Mouse (Mus musculus): ENCODE results near the gene Tmem132e. TPM values are rescaled to one million over a fixed set of nuclear protein-coding genes. Genes with fewer than 3 reads are reported as not detected.

Gene Tmem132e
- polyA plus RNA-seq, 1 experiment from 2014 or later, result 1.3 TPM

DNA sequence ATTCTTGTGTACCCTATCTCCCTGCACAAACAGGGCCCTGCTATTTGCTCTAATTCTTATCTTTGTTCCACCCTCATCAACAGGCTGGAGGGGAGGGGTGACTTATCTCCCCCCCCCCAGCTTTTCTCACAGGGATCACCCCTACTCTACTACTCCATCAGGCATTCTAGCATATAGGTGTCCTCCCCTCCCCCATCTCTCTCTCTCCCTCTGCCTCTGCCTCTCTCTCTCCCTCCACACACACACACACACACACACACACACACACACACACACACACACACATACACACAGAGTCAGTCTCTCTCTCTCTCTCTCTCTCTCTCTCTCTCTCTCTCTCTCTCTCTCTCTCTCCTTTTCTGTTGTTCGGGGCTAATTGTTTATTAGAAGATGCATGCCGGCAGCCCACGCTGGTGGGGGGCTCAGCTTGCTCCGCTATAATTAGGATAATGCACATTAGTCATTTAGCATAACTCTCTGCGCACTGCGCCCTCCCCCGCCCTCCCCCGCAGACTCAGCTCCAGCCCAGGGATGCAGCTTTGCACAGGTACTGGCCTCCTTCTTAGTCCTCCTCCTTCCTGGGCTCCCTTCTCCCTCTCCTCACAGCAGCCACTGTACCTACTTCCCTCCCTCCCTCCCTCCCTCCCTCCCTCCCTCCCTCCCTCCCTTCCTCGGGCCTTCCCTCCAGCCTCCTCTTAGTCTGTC is 29.8 kb downstream of the Tmem132e start:
- no peak overlapping the region for H3K4me2 ChIP-seq (ENCODE audit: low read length)
- H3K36me3 ChIP-seq (ENCODE audit: control insufficient read depth, insufficient read depth, low read length), result no peaks in the 10 kb centered on the region
- peaks cover 6% of the 10 kb centered on the region; the same call in 1 of the 2 replicates for H3K4me1 ChIP-seq (replicated peaks; ENCODE audit: control insufficient read depth, insufficient read depth, low read length)
- H3K27ac ChIP-seq (ENCODE audit: low read depth), result no peak overlapping the region
- ATAC-seq (replicated peaks; ENCODE audit: low FRiP score, low TSS enrichment, low read depth) (no peak), DNase-seq (ENCODE audit: low spot score) (no peak)
- no peaks in the 10 kb centered on the region for H3K9me3 ChIP-seq (ENCODE audit: control insufficient read depth, low read length)
- no peak overlapping the region for H3K4me3 ChIP-seq (ENCODE audit: low read depth, low read length)
- H3K27me3 ChIP-seq (replicated peaks; ENCODE audit: control insufficient read depth, insufficient read depth, low read length), result no peaks in the 10 kb centered on the region
- WGBS, result 24% methylated on average over 8 of the region's 9 CpGs
- H3K9ac ChIP-seq (ENCODE audit: low read length), result no peak overlapping the region

DNA sequence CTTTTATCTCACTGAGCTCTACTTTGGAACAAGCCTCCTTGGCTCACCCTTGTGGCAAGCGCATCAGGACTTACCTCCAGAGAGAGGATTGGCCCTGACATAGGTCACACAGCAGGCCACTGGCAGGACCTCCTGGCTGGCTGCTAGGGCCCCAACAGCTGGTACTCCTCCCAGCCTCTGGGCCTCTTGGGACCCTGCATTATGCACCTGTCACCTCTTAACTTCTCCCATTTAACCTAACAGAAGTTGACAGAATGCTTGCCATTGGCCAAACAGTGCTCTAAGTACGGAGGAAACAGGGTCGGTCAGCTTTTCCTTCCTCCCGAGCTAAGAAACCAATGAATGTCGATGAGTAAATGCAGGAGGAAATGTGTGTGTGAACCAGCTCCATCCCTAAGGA is 33.2 kb downstream of the Tmem132e start:
- Histone ChIP-seq H3K27ac (ENCODE audit: low read depth) (no peak overlapping the region), H3K27me3 (replicated peaks; ENCODE audit: control insufficient read depth, insufficient read depth, low read length) (no peaks in the 10 kb centered on the region), H3K4me1 (replicated peaks; ENCODE audit: control insufficient read depth, insufficient read depth, low read length) (no peaks in the 10 kb centered on the region), H3K9me3 (ENCODE audit: control insufficient read depth, low read length) (no peaks in the 10 kb centered on the region), H3K4me3 (ENCODE audit: low read depth, low read length) (no peak overlapping the region), H3K9ac (ENCODE audit: low read length) (no peak overlapping the region), H3K36me3 (ENCODE audit: control insufficient read depth, insufficient read depth, low read length) (no peaks in the 10 kb centered on the region), H3K4me2 (ENCODE audit: low read length) (no peak overlapping the region)
- WGBS, result 56% methylated on average over 5 of the region's 5 CpGs
- ATAC-seq (replicated peaks; ENCODE audit: low FRiP score, low TSS enrichment, low read depth), result no peak
- DNase-seq (ENCODE audit: low spot score), result no peak

- DNase-seq (ENCODE audit: low spot score) (no peak), ATAC-seq (replicated peaks; ENCODE audit: low FRiP score, low TSS enrichment, low read depth) (no peak)
- H3K4me3 ChIP-seq (ENCODE audit: low read depth, low read length), result no peak overlapping the region
- H3K36me3 ChIP-seq (ENCODE audit: control insufficient read depth, insufficient read depth, low read length), result no peaks in the 10 kb centered on the region
- no peak overlapping the region for H3K9ac ChIP-seq (ENCODE audit: low read length)
- H3K9me3 ChIP-seq (ENCODE audit: control insufficient read depth, low read length), result no peaks in the 10 kb centered on the region
- no peak overlapping the region for H3K4me2 ChIP-seq (ENCODE audit: low read length)
- no peaks in the 10 kb centered on the region for H3K27me3 ChIP-seq (replicated peaks; ENCODE audit: control insufficient read depth, insufficient read depth, low read length)
- H3K4me1 ChIP-seq (replicated peaks; ENCODE audit: control insufficient read depth, insufficient read depth, low read length), result no peaks in the 10 kb centered on the region
- WGBS, result 29% methylated on average over 4 of the region's 4 CpGs
- no peak overlapping the region for H3K27ac ChIP-seq (ENCODE audit: low read depth)
Measured at GRCm38 (mm10) chr11:82423521-82423920, 34.8 kb downstream of the Tmem132e start.

- DNase-seq (ENCODE audit: low spot score), result no peak
- Histone ChIP-seq H3K4me3 (ENCODE audit: low read depth, low read length) (no peak overlapping the region), H3K4me1 (replicated peaks; ENCODE audit: control insufficient read depth, insufficient read depth, low read length) (no peaks in the 10 kb centered on the region), H3K9me3 (ENCODE audit: control insufficient read depth, low read length) (no peaks in the 10 kb centered on the region), H3K4me2 (ENCODE audit: low read length) (no peak overlapping the region), H3K9ac (ENCODE audit: low read length) (no peak overlapping the region), H3K27ac (ENCODE audit: low read depth) (no peak overlapping the region), H3K36me3 (ENCODE audit: control insufficient read depth, insufficient read depth, low read length) (no peaks in the 10 kb centered on the region), H3K27me3 (replicated peaks; ENCODE audit: control insufficient read depth, insufficient read depth, low read length) (peaks cover 18% of the 10 kb centered on the region)
- 53% methylated on average over 4 of the region's 4 CpGs for WGBS
- no peak for ATAC-seq (replicated peaks; ENCODE audit: low FRiP score, low TSS enrichment, low read depth)
Measured at GRCm38 (mm10) chr11:82428801-82429200, 40.1 kb downstream of the Tmem132e start.

DNA sequence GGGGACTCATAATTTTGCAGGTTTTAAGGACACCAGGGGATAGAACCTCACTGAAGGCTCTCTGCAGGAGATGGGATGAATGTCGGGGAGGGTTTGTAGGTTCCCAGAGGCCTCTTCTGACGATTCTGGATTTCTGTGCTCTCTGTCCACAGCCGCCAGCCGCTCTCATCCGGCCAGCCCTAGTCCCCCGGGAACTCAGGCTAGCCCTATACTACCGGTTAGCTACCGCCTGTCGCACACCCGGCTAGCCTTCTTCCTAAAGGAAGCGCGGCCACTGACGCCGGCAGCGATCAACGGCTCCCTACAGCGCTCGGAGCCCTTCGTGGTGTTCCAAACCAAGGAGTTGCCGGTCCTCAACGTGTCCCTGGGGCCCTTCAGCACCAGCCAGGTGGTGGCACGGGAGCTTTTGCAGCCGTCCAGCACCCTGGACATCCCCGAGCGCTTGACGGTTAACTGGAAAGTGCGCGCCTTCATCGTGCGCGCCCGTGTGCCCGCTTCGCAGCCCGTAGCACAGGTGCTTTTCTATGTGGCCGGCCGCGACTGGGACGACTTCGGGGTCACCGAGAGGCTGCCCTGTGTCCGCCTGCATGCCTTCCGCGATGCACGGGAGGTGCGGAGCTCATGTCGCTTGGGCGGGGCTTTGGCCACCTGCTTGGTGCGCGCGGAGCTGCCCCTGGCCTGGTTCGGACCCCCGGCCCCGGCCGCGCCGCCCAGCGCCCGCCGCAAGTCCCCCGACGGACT is 45.6 kb downstream of the Tmem132e start:
- peaks cover 49% of the 10 kb centered on the region for H3K27me3 ChIP-seq (replicated peaks; ENCODE audit: control insufficient read depth, insufficient read depth, low read length)
- H3K27ac ChIP-seq (ENCODE audit: low read depth), result no peak overlapping the region
- no peak for ATAC-seq (replicated peaks; ENCODE audit: low FRiP score, low TSS enrichment, low read depth)
- H3K9ac ChIP-seq (ENCODE audit: low read length), result no peak overlapping the region
- peak overlapping the region; percentile 32 for H3K4me3 ChIP-seq (ENCODE audit: low read depth, low read length)
- DNase-seq (ENCODE audit: low spot score), result no peak
- no peaks in the 10 kb centered on the region; the same call in 1 of the 2 replicates for H3K4me1 ChIP-seq (replicated peaks; ENCODE audit: control insufficient read depth, insufficient read depth, low read length)
- WGBS, result 2% methylated on average over 62 of the region's 62 CpGs
- peak overlapping the region; percentile 54 for H3K4me2 ChIP-seq (ENCODE audit: low read length)
- no peaks in the 10 kb centered on the region for H3K36me3 ChIP-seq (ENCODE audit: control insufficient read depth, insufficient read depth, low read length)
- H3K9me3 ChIP-seq (ENCODE audit: control insufficient read depth, low read length), result no peaks in the 10 kb centered on the region

DNA sequence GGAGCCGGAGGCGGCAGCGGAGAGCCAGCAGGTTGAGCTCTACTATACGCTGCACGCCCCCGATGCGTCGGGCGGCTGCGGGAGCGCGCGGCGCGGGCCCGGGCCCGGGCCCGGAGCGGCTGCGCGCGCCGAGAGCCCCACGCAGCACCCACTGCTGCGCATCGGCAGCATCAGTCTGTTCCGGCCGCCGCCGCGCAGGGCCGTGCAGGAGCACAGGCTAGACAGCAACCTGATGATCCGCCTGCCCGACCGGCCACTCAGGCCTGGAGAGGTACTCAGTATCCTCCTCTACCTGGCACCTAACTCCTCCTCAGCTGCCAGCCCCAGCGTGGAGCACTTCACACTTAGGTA is 46.1 kb downstream of the Tmem132e start:
- H3K27me3 ChIP-seq (replicated peaks; ENCODE audit: control insufficient read depth, insufficient read depth, low read length), result peaks cover 49% of the 10 kb centered on the region
- no peaks in the 10 kb centered on the region for H3K36me3 ChIP-seq (ENCODE audit: control insufficient read depth, insufficient read depth, low read length)
- peak overlapping the region; percentile 32 for H3K4me3 ChIP-seq (ENCODE audit: low read depth, low read length)
- no peaks in the 10 kb centered on the region for H3K9me3 ChIP-seq (ENCODE audit: control insufficient read depth, low read length)
- WGBS, result 4% methylated on average over 33 of the region's 36 CpGs
- H3K4me1 ChIP-seq (replicated peaks; ENCODE audit: control insufficient read depth, insufficient read depth, low read length), result no peaks in the 10 kb centered on the region; the same call in 1 of the 2 replicates
- H3K27ac ChIP-seq (ENCODE audit: low read depth), result no peak overlapping the region
- no peak for DNase-seq (ENCODE audit: low spot score)
- no peak overlapping the region for H3K9ac ChIP-seq (ENCODE audit: low read length)
- no peak; the same call in 1 of the 2 replicates for ATAC-seq (replicated peaks; ENCODE audit: low FRiP score, low TSS enrichment, low read depth)
- peak overlapping the region; percentile 54 for H3K4me2 ChIP-seq (ENCODE audit: low read length)

- H3K4me3 ChIP-seq (ENCODE audit: low read depth, low read length), result no peak overlapping the region
- no peaks in the 10 kb centered on the region for H3K36me3 ChIP-seq (ENCODE audit: control insufficient read depth, insufficient read depth, low read length)
- no peaks in the 10 kb centered on the region for H3K4me1 ChIP-seq (replicated peaks; ENCODE audit: control insufficient read depth, insufficient read depth, low read length)
- H3K9ac ChIP-seq (ENCODE audit: low read length), result no peak overlapping the region
- no peak overlapping the region for H3K4me2 ChIP-seq (ENCODE audit: low read length)
- H3K27ac ChIP-seq (ENCODE audit: low read depth), result no peak overlapping the region
- no peaks in the 10 kb centered on the region for H3K27me3 ChIP-seq (replicated peaks; ENCODE audit: control insufficient read depth, insufficient read depth, low read length)
- DNase-seq (ENCODE audit: low spot score), result no peak
- no peak for ATAC-seq (replicated peaks; ENCODE audit: low FRiP score, low TSS enrichment, low read depth)
- WGBS, result 45% methylated on average over 9 of the region's 9 CpGs
- no peaks in the 10 kb centered on the region for H3K9me3 ChIP-seq (ENCODE audit: control insufficient read depth, low read length)
Measured at GRCm38 (mm10) chr11:82448485-82448884, 59.8 kb downstream of the Tmem132e start.

DNA sequence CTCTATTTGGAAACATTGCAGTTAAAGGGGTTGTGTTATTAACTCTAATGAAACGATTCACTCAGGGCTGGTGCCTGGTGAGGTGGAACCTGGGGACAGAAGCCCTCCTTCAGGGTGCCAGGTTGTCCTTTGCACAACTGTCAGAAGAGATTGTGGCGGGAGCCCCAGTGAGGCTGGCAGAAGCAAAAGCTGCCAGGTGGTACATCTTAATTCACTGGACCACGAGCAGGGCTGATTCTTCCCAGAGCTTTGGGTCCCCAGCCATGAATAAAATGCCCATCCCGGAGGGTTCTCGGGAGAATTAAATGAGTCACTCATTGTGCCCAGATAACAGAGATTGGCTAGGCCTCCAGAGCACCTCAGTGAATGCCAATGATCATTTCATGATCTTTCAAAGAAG is 63.8 kb downstream of the Tmem132e start:
- DNase-seq (ENCODE audit: low spot score), result no peak
- Histone ChIP-seq H3K9ac (ENCODE audit: low read length) (no peak overlapping the region), H3K4me1 (replicated peaks; ENCODE audit: control insufficient read depth, insufficient read depth, low read length) (no peaks in the 10 kb centered on the region), H3K9me3 (ENCODE audit: control insufficient read depth, low read length) (no peaks in the 10 kb centered on the region), H3K27me3 (replicated peaks; ENCODE audit: control insufficient read depth, insufficient read depth, low read length) (no peaks in the 10 kb centered on the region), H3K36me3 (ENCODE audit: control insufficient read depth, insufficient read depth, low read length) (no peaks in the 10 kb centered on the region), H3K4me3 (ENCODE audit: low read depth, low read length) (no peak overlapping the region), H3K4me2 (ENCODE audit: low read length) (no peak overlapping the region), H3K27ac (ENCODE audit: low read depth) (no peak overlapping the region)
- no peak for ATAC-seq (replicated peaks; ENCODE audit: low FRiP score, low TSS enrichment, low read depth)
- 68% methylated on average over 5 of the region's 5 CpGs for WGBS

DNA sequence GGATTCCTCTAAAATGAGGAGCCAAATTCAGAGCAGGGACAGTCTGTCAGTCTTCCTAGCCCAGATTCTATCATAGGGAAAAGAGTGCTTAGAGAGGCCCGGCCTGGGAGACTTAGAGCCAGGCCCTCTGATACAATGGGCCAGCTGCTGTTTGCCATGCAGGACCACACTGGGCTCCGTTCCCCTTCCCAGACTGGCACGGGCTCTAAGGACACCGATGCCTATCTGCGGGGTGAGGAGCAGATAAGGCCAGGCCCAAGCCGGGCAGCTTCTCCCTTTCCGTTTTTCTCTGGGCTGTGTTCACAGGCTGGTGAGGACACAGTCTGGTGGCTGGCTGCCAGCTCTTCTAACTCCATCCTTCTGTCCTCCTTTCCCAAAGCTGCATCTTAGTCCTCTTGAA is 64.5 kb downstream of the Tmem132e start:
- H3K36me3 ChIP-seq (ENCODE audit: control insufficient read depth, insufficient read depth, low read length), result no peaks in the 10 kb centered on the region
- ATAC-seq (replicated peaks; ENCODE audit: low FRiP score, low TSS enrichment, low read depth) (no peak), DNase-seq (ENCODE audit: low spot score) (no peak)
- WGBS, result 74% methylated on average over 7 of the region's 7 CpGs
- H3K4me1 ChIP-seq (replicated peaks; ENCODE audit: control insufficient read depth, insufficient read depth, low read length), result no peaks in the 10 kb centered on the region
- no peak overlapping the region for H3K4me2 ChIP-seq (ENCODE audit: low read length)
- H3K27me3 ChIP-seq (replicated peaks; ENCODE audit: control insufficient read depth, insufficient read depth, low read length), result no peaks in the 10 kb centered on the region
- H3K27ac ChIP-seq (ENCODE audit: low read depth), result no peak overlapping the region
- no peak overlapping the region for H3K4me3 ChIP-seq (ENCODE audit: low read depth, low read length)
- H3K9ac ChIP-seq (ENCODE audit: low read length), result no peak overlapping the region
- no peaks in the 10 kb centered on the region for H3K9me3 ChIP-seq (ENCODE audit: control insufficient read depth, low read length)
